Mouse (Mus musculus): Measurements from ENCODE around the gene Stx1b.
A peak's percentile ranks its signal among the peaks of the same experiment; 100 is the strongest.
"Not testable (repeated sequence)": the region's sequence is repeated elsewhere in the genome, so short reads cannot be mapped to it uniquely, and the experiment has no call there.

Gene Stx1b

DNA sequence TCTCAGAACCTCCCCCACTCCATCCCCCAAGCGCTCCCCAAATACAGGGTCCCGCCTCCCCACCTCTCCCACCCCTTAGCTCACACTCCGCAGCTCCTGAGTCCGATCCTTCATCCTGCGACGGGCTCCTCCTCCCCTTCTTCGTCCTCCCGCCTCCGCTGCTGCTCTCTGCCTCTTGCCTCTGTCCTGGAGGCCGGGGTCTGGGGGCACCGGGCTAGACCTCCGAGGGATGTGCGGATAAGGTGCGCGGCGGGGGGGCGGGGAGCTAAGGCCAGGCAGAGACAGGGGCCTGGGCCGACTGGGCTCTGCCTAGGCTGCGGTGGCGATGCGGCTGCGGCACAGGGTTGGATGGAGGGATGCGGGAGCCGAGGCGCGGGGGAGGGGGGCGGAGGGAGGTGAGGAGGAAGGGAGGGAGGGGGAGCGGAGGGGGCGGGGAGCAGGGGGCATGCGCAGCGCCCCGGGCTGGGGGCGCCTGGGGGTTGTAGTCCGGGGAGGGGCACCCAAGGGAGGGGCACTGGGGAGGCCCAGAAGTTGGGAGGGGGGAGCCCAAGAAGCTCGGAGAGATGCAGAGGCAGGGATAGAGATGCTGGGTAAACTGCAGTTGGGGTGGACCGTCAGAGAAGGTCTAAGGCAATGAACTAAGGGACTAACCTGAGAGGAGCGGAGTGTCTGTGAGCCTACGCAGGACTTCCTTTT lies at the start of gene Stx1b, which contains the start of gene Stx4a:
Gene Stx1b, minus strand, starts transcription at position 374 of the 696 bp plus-strand sequence.
Gene Stx4a, plus strand, starts transcription at position 119 of the 696 bp plus-strand sequence.
- DNase-seq (ENCODE audit: low spot score in 2 of 2): no peak

- DNase-seq (ENCODE audit: low spot score in 2 of 2): no peak
Measured at GRCm38 (mm10) chr7:127870136-127870821, 45.9 kb upstream of the Stx1b start.

DNA sequence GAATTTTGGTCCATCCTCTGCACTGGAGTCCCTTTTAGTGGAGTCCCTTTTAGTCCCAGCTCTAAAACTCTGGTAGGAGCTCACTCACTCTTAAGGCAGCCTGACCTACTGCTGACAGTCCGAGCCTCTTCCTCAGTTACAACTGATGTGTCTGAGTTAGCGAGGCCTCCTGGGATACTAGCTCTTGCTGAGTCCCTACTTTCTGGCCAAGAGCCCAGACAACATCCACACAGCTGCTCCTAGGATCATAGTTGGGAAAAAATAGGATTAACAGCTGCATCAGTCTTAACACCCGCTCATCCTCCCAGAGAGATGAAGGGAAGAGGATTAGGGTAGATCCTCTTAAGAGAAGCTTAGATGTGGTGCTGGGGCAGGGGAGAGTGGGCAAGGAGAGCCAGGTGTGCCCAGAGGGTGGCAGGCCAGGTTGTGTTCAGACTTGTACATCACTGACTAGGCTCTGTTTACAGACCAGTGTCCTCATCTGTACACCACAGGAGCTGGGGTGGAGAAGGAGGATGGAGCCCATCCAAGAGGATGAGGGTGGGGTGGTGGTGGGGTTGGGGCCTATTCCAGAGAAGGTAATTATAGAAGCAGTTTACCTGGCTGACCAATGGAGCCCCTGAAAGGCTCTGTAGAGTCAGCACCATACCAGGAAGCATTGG lies 44.9 kb upstream of the Stx1b start:
- peak in 1 of 2 experiments; percentile 61 for DNase-seq (ENCODE audit: low spot score in 2 of 2)

DNA sequence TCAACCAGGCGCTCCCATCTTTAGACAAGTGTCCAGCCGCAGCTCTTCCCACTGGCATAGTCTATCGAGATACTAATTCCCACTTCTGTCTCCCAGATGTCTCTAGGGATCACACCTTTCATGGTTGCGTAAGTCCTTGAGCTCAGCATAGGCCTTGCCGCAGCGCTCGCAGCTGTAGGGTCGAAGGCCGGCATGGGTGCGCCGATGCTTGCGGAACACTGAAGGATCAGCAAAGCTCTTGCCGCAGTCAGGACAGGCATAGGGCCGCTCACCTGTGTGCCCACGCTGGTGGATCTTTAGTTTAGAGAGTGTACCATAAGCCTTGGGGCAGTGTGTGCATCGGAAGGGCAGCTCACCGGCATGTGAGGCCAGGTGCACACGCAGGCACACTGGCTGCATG lies 43.3 kb upstream of the Stx1b start:
- DNase-seq (ENCODE audit: low spot score in 2 of 2): no peak

DNA sequence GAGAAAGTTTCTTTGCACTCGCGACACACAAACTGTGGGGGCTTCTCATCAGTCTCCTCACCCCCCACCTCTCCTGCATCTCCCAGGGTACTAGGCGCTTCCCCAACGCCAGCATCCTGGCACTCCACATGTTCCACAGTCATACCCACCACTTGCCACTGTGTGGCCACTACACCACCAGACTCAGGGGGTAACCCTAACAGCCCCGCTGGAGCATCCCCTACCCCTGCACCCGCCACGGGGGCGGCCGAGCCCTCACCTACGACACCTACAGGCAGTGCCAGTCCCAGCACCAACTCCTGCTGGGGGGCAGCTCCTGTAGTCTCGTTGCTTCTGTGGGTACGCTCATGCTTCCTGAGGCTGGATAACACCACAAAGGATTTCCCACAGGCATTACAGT lies 42.1 kb upstream of the Stx1b start:
- DNase-seq (ENCODE audit: low spot score in 2 of 2): no peak

- DNase-seq (ENCODE audit: low spot score in 2 of 2): no peak
Measured at GRCm38 (mm10) chr7:127858258-127858657, 33.9 kb upstream of the Stx1b start.

DNA sequence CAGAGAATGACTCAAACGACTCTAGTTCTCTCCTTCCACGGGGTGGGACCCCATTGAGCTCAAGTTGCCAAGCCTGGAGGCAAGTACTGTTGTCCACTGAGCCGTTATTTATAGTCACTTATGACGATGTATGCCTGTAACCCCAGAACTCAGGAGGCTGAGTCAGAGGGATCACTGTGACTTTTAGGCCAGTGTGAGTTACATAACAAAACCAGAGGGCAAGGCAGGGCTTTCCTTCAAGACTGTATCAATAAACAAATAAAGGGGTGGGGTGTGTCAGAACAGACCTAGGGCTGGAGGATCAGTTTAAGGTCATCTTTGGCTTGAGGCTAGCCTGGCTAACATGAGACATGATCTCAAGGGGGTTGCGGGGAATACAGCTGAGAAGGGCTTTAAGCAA lies 26.6 kb upstream of the Stx1b start:
- DNase-seq (ENCODE audit: low spot score in 2 of 2): no peak

GRCm38 (mm10) chr7:127849973-127850875 lies 25.9 kb upstream of the Stx1b start:
- DNase-seq (ENCODE audit: low spot score in 2 of 2): no peak

DNA sequence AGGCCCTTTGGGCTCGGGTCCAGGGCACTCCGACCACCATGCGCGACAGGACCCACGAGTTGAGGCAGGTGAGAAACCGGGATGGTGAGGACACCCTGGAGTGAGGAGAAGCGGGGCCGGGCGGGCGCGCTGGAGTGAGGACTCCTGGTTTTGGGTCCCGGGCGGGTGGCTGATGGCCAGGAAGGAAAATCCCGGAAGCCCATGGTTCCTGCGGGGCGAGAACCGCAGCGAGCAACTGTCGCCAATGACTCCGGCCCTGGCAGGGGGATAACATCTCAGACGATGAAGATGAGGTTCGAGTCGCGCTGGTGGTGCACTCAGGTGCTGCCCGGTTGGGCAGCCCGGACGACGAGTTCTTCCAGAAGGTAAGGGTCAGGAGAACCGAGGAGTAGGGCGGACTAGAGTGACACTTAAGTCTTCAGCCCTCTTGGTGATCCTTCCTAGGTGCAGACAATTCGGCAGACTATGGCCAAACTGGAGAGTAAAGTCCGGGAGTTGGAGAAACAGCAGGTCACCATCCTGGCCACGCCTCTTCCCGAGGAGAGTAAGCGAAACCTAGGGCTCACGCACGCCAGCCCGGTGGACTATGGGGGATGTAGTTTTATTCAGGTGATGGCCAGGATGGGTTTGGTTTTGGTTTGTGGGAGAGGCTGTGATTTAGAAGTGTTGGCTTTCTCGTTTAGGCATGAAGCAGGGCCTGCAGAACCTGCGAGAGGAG lies 17.8 kb upstream of the Stx1b start:
- peak; percentile 59 to 71 for DNase-seq (ENCODE audit: low spot score in 2 of 2)

DNA sequence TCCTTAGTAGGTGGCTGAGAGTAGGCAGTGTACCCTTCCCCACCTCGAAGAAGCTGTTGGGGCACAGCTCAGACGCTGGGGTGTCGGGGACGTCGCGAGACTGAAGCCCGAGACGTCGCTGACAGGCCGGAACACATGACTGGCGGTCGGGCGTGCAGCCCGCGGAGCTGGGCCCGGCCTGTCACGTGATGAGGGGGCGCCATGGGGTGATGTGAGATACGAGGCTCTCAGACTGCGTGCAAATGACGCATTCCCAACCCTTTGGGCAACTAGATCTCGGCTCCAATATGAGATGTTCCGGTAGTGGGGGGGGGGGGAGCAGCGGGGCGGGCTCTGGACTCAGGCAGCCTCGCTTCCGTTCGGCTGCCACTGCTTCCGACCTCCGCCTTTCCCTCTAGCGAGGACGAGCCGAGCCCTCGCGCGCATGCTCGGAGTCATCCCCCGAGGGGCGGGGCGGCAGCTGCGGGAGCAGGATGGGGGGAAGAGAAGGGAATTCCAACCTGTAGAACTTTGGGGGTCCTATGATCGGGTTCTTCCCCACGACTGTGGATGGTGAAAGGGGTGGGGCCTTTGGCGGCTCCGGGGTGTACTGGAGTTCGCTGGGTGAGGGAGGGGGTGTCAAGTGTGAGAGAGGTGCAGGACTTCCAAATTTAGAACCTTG lies 17.1 kb upstream of the Stx1b start:
- peak; percentile 97 for DNase-seq (ENCODE audit: low spot score in 2 of 2)

DNA sequence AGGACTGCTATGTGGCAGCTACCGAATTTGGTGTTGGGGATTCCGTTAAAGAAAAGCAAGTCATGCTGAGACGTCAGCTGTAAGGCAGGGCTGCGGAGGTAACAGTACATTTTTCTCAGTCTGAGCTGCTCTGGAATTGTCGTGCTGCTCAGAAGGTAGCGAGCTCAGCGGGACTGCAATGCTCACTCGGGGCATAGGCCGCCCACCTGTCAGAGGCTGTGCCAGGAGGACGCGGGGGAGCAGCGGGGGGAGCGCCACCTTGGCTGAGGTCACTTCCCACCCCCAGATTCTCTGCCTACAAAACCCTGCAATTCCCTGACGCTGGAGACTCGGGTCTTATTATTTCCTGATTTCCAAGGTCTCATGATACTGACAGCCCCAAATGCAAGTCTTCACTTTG lies 16.5 kb upstream of the Stx1b start:
- peak; percentile 75 to 76 for DNase-seq (ENCODE audit: low spot score in 2 of 2)

- not testable (repeated sequence) for DNase-seq (ENCODE audit: low spot score in 2 of 2)
Measured at GRCm38 (mm10) chr7:127840031-127840430, 15.7 kb upstream of the Stx1b start.

- DNase-seq (ENCODE audit: low spot score in 2 of 2): not testable (repeated sequence)
Measured at GRCm38 (mm10) chr7:127837878-127838277, 13.5 kb upstream of the Stx1b start.

DNA sequence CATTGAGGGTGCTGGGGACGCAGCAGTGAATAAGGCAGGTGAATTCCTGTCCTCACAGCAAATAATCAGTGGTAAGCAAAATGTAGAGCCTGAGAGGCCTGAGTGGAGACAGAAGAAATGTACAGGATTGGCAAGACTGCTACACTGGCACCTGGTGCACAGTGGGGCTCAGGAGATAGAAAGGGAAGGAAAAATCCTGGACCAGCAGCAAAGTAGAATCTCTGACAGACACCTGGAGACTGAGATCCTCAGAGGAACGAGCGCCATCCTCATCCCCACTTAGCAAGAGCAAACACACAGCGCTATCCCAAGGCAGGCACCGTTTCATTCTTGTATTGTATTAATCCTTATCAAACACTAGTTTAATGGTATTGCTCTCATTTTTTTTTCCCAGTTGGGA lies 13.1 kb upstream of the Stx1b start:
- DNase-seq (ENCODE audit: low spot score in 2 of 2): no peak

GRCm38 (mm10) chr7:127835550-127835949 lies 11.2 kb upstream of the Stx1b start:
- no peak for DNase-seq (ENCODE audit: low spot score in 2 of 2)

DNA sequence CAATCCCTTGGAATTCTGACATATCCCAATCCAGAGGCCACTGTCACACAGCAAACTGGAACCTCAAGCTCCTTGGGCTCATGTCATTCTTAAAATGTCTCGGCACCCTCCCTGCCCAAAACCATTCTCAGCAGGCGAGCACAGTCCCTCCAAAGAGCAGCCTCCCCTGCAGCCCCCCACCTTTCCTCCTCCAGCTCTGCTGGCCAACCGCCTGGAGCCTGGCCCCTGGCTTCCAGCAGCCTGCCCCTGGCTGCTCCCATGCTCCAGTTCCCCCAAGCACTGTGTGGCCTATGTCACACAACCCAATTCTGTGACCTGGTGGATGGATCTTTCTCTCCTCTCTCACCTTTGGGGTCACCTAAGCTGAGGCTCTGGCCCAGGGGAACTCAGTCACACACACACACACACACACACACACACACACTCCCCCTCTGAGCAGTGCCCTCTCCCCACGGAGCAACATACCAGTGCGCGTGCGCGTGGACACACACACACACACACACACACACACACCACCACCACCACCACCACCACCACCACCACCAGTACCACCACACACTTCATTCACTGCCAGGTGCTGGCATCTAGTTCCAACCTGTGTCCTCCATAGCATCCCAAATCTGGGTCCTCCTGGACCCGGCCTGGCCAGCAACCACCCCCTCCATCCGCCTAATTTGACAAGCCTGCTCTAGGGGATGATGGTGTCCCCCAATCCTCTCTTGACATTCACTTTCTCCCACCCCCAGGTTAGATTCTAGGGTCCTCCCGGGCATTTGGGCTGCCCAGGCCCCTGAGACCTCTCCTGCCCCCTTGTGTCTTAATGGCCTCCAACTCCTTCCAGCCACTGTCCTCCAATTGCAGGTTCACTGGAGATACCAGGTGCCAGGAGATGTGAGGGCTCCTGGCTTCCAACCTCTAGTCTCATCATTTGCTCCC lies 845 bp downstream of the Stx1b start:
- DNase-seq (ENCODE audit: low spot score in 2 of 2): no peak

GRCm38 (mm10) chr7:127822494-127822893 lies 1.9 kb downstream of the Stx1b start:
- DNase-seq (ENCODE audit: low spot score in 2 of 2): no peak

DNA sequence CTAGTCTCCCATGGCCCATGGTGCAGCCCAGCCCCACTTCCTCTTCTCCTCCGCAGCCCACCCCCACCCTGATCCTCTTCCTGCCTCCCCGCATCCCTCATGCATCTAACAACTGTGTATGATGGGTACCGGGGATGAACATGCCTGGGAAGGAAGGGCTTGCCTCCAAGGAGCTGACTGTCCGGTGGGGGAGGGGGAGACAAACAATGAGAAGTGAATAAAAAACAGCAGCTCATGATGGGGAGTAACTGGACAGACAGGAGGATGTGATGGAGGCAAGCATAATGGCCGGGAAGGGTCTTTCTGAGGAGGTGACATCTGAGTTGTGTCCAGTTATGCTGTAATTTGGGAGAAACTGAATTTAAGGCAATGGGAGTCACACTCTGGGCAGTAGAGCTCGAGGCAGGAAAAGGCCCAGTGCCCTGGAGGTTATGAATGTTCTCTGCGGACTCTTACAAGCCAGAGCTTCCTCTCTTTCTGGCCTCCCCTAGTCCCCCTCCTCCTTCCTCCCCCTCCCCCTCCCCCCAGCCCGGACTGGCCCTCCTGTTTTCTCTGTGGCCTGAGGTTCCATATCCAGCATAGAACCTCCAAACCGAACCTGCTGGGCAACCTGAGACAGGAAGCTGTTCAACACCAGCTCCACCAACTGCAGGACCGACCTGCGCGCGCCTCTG lies 3.4 kb downstream of the Stx1b start:
- no peak for DNase-seq (ENCODE audit: low spot score in 2 of 2)

DNA sequence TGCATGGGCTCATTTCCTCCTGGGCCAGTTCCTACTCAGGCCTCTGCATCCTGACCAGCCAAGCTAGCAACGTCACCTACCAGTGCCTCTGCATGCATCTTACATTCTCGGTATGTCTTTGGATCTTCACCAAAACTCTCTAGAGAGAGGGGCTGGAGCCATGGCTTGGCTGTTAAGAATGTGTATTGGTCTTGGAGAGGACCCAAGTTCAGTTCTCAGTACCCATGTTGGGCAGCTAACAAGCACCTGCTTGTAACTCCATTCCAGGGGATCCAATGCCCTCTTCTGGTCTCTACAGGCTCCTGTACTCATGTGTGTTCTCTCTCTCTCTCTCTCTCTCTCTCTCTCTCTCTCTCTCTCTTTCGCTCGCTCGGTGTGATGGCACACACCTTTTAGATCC lies 6.6 kb downstream of the Stx1b start:
- DNase-seq (ENCODE audit: low spot score in 2 of 2): no peak
